Mouse (Mus musculus) kidney, adult 2 months (tissue): ENCODE results near the gene Npdc1.

Experiments used
- CTCF ChIP-seq: fragments of 200-500 bp; conservative IDR thresholded peaks from 2 replicates; pipeline ENCODE4 v1.5.1; 2011; ENCODE audit warnings: low read depth, mild to moderate bottlenecking, control low read depth, low read length, moderate library complexity, mixed read lengths; ENCODE audit not compliant: insufficient read depth, insufficient read length
- POLR2A ChIP-seq: fragments of 200-500 bp; IDR thresholded peaks from one replicate; pipeline ENCODE4 v1.6.1; 2011; ENCODE audit warnings: low read depth, low read length, control low read depth

DNA sequence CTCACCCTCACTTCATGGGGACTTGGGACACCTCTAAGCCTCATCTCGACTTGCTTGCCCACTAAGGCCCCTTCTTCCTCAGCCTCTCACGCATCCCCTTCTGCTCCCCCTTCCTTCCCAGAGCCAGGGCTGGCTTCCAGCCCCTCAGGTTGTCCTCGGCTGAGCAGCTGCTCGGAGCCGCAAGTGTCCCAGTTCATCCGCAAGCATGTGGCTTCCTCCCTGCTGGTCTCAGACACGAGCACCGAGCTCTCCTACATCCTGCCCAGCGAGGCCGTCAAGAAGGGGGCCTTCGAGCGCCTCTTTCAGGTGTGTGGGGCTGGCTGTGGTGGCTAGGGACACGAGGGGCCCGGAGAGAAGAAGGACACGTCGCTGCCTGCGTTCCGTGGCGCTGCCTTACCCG is 41.9 kb downstream of the Npdc1 start:
- TF ChIP-seq CTCF: no peak
- TF ChIP-seq POLR2A: no peak
